Mouse (Mus musculus) megakaryocyte, embryonic 14.5 days (primary cell): ENCODE data around the gene Tapbpl. TPM values are rescaled to one million over a fixed set of nuclear protein-coding genes. Genes with fewer than 3 reads are reported as not detected.

ENCODE experiments used
- H3K27me3 ChIP-seq: replicated peaks from 2 replicates; pipeline ENCODE3; 2012; ENCODE audit warnings: inconsistent platforms
- H3K36me3 ChIP-seq: replicated peaks from 2 replicates; pipeline ENCODE3; 2012; ENCODE audit warnings: low read length, inconsistent platforms, mixed read lengths
- H3K4me1 ChIP-seq: 2 replicates; pipeline ENCODE4 v1.6.1; 2012; ENCODE audit warnings: inconsistent platforms
- H3K4me3 ChIP-seq: replicated peaks from 2 replicates; pipeline ENCODE3; 2012; ENCODE audit warnings: moderate library complexity, mild to moderate bottlenecking, inconsistent platforms
- H3K9me3 ChIP-seq: 2 replicates; pipeline ENCODE4 v1.6.1; 2012; ENCODE audit warnings: inconsistent platforms
- FLI1 ChIP-seq: IDR thresholded peaks from 2 replicates; pipeline ENCODE4 v1.6.1; 2012; ENCODE audit warnings: low read length, inconsistent platforms, mixed read lengths
- GATA1 ChIP-seq: IDR thresholded peaks from 3 replicates; pipeline ENCODE4 v1.6.1; 2012; ENCODE audit warnings: mixed read lengths, low read length, inconsistent platforms, borderline replicate concordance
- polyA plus RNA-seq: library from polyadenylated mRNA; stranded (reverse); fragments of >175 nt; gene quantifications from 2 replicates; pipeline ENCODE4 v1.2.3, GENCODE M21; 2012; ENCODE audit warnings: low replicate concordance; ENCODE audit not compliant: insufficient read depth

Gene Tapbpl
- polyA plus RNA-seq, 1 experiment, result 6.0 TPM

DNA sequence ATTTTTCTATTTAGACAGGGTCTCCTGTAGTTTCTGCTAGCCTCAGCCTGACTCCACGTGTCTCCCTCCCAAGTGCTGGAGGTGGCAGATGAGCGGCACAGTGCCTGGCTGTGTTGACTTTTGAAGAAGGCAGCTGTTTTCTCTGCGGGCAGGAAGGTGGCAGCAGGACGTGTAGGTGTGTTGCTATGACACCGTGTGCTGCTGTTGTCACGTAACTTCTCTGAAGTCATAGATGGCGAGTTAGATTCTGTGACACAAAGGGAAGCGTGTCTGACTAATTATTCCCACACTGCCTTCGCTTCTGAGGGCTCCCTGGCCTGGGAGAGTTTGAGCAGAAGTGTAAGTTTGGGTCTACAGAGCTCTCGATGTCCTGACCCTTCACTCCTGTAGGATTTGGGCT is 33.6 kb upstream of the Tapbpl start:
- H3K4me1 ChIP-seq, result peaks cover 16% of the 10 kb centered on the region
- peaks cover 13% of the 10 kb centered on the region for H3K9me3 ChIP-seq
- H3K36me3 ChIP-seq, result no peaks in the 10 kb centered on the region
- no peak for TF ChIP-seq FLI1
- no peak for TF ChIP-seq GATA1
- peak overlapping the region; percentile 53 for H3K4me3 ChIP-seq
- no peaks in the 10 kb centered on the region for H3K27me3 ChIP-seq

DNA sequence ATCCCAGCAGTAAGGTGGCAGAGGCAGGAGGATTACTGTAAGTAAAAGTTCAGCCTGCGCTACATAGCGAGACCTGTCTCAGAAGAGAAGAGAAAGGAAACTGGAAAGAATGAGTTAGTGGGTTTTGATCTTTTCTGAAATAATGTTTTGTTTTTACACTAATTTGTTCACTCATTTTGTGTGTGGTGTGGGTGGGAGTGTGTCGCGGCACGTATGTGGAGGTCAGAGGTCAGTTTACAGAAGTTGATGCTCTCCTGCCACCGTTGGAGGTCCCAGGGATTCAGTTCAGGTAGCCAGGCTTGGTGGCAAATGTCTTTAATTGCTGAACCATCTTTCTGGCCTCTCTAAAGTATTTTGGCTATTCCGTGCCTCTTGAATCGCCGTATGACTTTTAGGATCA is 32.6 kb upstream of the Tapbpl start:
- peaks cover 13% of the 10 kb centered on the region for H3K9me3 ChIP-seq
- no peaks in the 10 kb centered on the region for H3K27me3 ChIP-seq
- no peak overlapping the region for H3K4me3 ChIP-seq
- peaks cover 10% of the 10 kb centered on the region for H3K4me1 ChIP-seq
- TF ChIP-seq FLI1 (no peak), GATA1 (no peak)
- H3K36me3 ChIP-seq, result no peaks in the 10 kb centered on the region

- Histone ChIP-seq H3K27me3 (no peaks in the 10 kb centered on the region), H3K36me3 (no peaks in the 10 kb centered on the region), H3K9me3 (peaks cover 13% of the 10 kb centered on the region), H3K4me1 (peaks cover 11% of the 10 kb centered on the region; the same call in 1 of the 2 replicates), H3K4me3 (no peak overlapping the region)
- no peak for TF ChIP-seq GATA1
- TF ChIP-seq FLI1, result no peak
These were observed 28.4 kb upstream of the Tapbpl start for GRCm38 (mm10) chr6:125260006-125260555.

GRCm38 (mm10) chr6:125256222-125256966 is 24.7 kb upstream of the Tapbpl start:
- Histone ChIP-seq H3K4me1 (peaks cover 36% of the 10 kb centered on the region), H3K4me3 (peak overlapping the region; percentile 38), H3K36me3 (peaks cover 10% of the 10 kb centered on the region), H3K9me3 (peaks cover 16% of the 10 kb centered on the region), H3K27me3 (no peaks in the 10 kb centered on the region)
- TF ChIP-seq GATA1 (no peak), FLI1 (no peak)

GRCm38 (mm10) chr6:125255516-125256044 is 23.9 kb upstream of the Tapbpl start:
- Histone ChIP-seq H3K4me3 (no peak overlapping the region), H3K4me1 (peaks cover 36% of the 10 kb centered on the region), H3K36me3 (peaks cover 10% of the 10 kb centered on the region), H3K27me3 (no peaks in the 10 kb centered on the region), H3K9me3 (peaks cover 17% of the 10 kb centered on the region)
- no peak for TF ChIP-seq GATA1
- no peak for TF ChIP-seq FLI1

GRCm38 (mm10) chr6:125253863-125254715 is 22.4 kb upstream of the Tapbpl start:
- TF ChIP-seq FLI1 (no peak), GATA1 (no peak)
- Histone ChIP-seq H3K9me3 (peaks cover 22% of the 10 kb centered on the region), H3K4me3 (peak overlapping the region; percentile 84), H3K36me3 (peaks cover 10% of the 10 kb centered on the region), H3K27me3 (no peaks in the 10 kb centered on the region), H3K4me1 (peaks cover 36% of the 10 kb centered on the region)

- H3K4me3 ChIP-seq, result peak overlapping the region; percentile 42
- H3K36me3 ChIP-seq, result peaks cover 10% of the 10 kb centered on the region
- TF ChIP-seq GATA1, result no peak
- TF ChIP-seq FLI1, result no peak
- no peaks in the 10 kb centered on the region for H3K27me3 ChIP-seq
- H3K9me3 ChIP-seq, result peaks cover 22% of the 10 kb centered on the region
- H3K4me1 ChIP-seq, result peaks cover 36% of the 10 kb centered on the region
These were observed 21.1 kb upstream of the Tapbpl start for GRCm38 (mm10) chr6:125252711-125253110.

- Histone ChIP-seq H3K9me3 (peaks cover 22% of the 10 kb centered on the region), H3K27me3 (no peaks in the 10 kb centered on the region), H3K36me3 (peaks cover 10% of the 10 kb centered on the region), H3K4me3 (no peak overlapping the region), H3K4me1 (peaks cover 36% of the 10 kb centered on the region)
- no peak for TF ChIP-seq FLI1
- TF ChIP-seq GATA1, result no peak
These were observed 20.6 kb upstream of the Tapbpl start for GRCm38 (mm10) chr6:125252285-125252684.

GRCm38 (mm10) chr6:125244551-125244950 is 12.9 kb upstream of the Tapbpl start:
- peaks cover 52% of the 10 kb centered on the region for H3K4me1 ChIP-seq
- H3K36me3 ChIP-seq, result peaks cover 33% of the 10 kb centered on the region
- no peaks in the 10 kb centered on the region for H3K27me3 ChIP-seq
- no peak for TF ChIP-seq GATA1
- no peak for TF ChIP-seq FLI1
- peak overlapping the region; percentile 33 for H3K4me3 ChIP-seq
- no peaks in the 10 kb centered on the region for H3K9me3 ChIP-seq

- no peak overlapping the region for H3K4me3 ChIP-seq
- H3K27me3 ChIP-seq, result no peaks in the 10 kb centered on the region
- TF ChIP-seq GATA1 (no peak), FLI1 (no peak)
- 0 out of 2 replicates have a peak, but pooled peaks cover 3% of the 10 kb centered on the region for H3K9me3 ChIP-seq
- H3K36me3 ChIP-seq, result peaks cover 62% of the 10 kb centered on the region
- peaks cover 82% of the 10 kb centered on the region for H3K4me1 ChIP-seq
These were observed 9.9 kb upstream of the Tapbpl start for GRCm38 (mm10) chr6:125241566-125241965.
